Mouse (Mus musculus) cerebellum, adult 2 months (tissue): Measurements from ENCODE around the gene Baiap2.

Experiments used
- CTCF ChIP-seq: fragments of 200-500 bp; IDR thresholded peaks from 2 replicates; pipeline ENCODE4 v1.5.1; 2011; ENCODE audit warnings: low read depth, mild to moderate bottlenecking, control low read depth, low read length, moderate library complexity, borderline replicate concordance; ENCODE audit not compliant: insufficient read depth
- POLR2A ChIP-seq: fragments of 200-500 bp; IDR thresholded peaks from 2 replicates; pipeline ENCODE4 v1.6.1; 2011; ENCODE audit warnings: low read length, control low read depth, borderline replicate concordance; ENCODE audit not compliant: insufficient read depth

DNA sequence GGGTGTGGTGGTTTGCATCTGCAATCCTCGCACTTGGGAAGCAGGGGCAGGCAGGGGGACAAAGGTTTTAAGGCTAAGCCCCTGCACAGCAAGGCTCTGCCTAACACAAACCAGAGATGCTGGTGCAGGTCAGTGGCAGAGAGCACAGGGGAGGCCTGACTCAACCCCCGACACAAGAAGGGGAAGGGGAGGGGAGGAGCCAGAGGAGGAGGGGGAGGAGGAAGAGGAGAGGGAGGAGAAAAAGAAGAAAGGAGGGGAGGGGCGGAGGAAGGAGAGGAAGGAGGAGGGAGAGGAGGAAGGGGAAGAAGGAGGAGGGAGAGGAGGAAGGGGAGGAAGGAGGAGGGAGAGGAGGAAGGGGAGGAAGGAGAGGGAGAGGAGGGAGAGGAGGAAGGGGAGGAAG is 91.7 kb downstream of the Baiap2 start:
- TF ChIP-seq CTCF: no peak
- no peak for TF ChIP-seq POLR2A
